Mouse (Mus musculus) MEL (cell line): ENCODE data around the gene Mob3a. TPM values are rescaled to one million over a fixed set of nuclear protein-coding genes. Genes with fewer than 3 reads are reported as not detected.

Source experiments
- DNase-seq: peaks from one replicate; pipeline ENCODE4 v3.0.0; 2011; ENCODE audit warnings: low read depth, low spot score
- H3K27ac ChIP-seq: 2 replicates; pipeline ENCODE4 v1.5.1; 2012; ENCODE audit warnings: low read depth, mild to moderate bottlenecking, control low read depth, low read length, moderate library complexity; ENCODE audit not compliant: control insufficient read depth
- H3K27me3 ChIP-seq, 2 experiments: fragments of 150-350 bp in 1 of 2; sonication (generic) in 1 of 2; 2 replicates each; pipeline ENCODE4 v1.6.1; 2012; ENCODE audit warnings: low read length in 2 of 2, mild to moderate bottlenecking in 2 of 2, improper control_type of control experiment in 1 of 2, moderate library complexity in 1 of 2; ENCODE audit not compliant: insufficient read depth in 2 of 2, control insufficient read depth in 1 of 2
- H3K36me3 ChIP-seq, 2 experiments: 2 replicates each; pipeline ENCODE4 v1.6.1; 2012 to 2014; ENCODE audit warnings: low read length in 2 of 2, improper control_type of control experiment in 1 of 2, inconsistent platforms in 1 of 2, mild to moderate bottlenecking in 1 of 2; ENCODE audit not compliant: insufficient read depth in 2 of 2, control insufficient read depth in 1 of 2
- H3K4me1 ChIP-seq, 2 experiments: fragments of 150-350 bp in 1 of 2; sonication (generic) in 1 of 2; 2 replicates each; pipeline ENCODE4 v1.6.1; 2012; ENCODE audit warnings: low read length in 2 of 2, improper control_type of control experiment in 1 of 2, mild to moderate bottlenecking in 1 of 2; ENCODE audit not compliant: insufficient read depth in 2 of 2, control insufficient read depth in 1 of 2
- H3K4me3 ChIP-seq, 2 experiments: fragments of 150-350 bp in 1 of 2; sonication (generic) in 1 of 2; 2 replicates each; pipeline ENCODE4 v1.5.1; 2012; ENCODE audit warnings: low read depth in 2 of 2, low read length in 2 of 2, mild to moderate bottlenecking in 2 of 2, moderate library complexity in 2 of 2, control low read depth in 1 of 2, improper control_type of control experiment in 1 of 2; ENCODE audit not compliant: control insufficient read depth in 1 of 2, insufficient read depth in 1 of 2
- H3K79me2 ChIP-seq: 2 replicates; pipeline ENCODE4 v1.6.1; 2012; ENCODE audit warnings: mild to moderate bottlenecking, low read length, moderate library complexity; ENCODE audit not compliant: control insufficient read depth, poor library complexity, insufficient read depth
- H3K9ac ChIP-seq: 2 replicates; pipeline ENCODE4 v1.6.1; 2012; ENCODE audit warnings: low read depth, mild to moderate bottlenecking, control low read depth, low read length, moderate library complexity; ENCODE audit not compliant: control insufficient read depth, poor library complexity, severe bottlenecking
- H3K9me3 ChIP-seq: fragments of 150-350 bp; sonication (generic); replicated peaks from 2 replicates; pipeline ENCODE4 v1.6.1; 2012; ENCODE audit warnings: mild to moderate bottlenecking, low read length, improper control_type of control experiment, moderate library complexity; ENCODE audit not compliant: insufficient read depth
- BHLHE40 ChIP-seq: IDR thresholded peaks from 2 replicates; pipeline ENCODE4 v1.6.1; 2012; ENCODE audit warnings: low read depth, mild to moderate bottlenecking, inconsistent platforms, low read length, improper control_type of control experiment, borderline replicate concordance
- CHD1 ChIP-seq: IDR thresholded peaks from 2 replicates; pipeline ENCODE4 v1.6.1; 2012; ENCODE audit warnings: low read depth, mild to moderate bottlenecking, inconsistent platforms, low read length, improper control_type of control experiment
- CHD2 ChIP-seq: IDR thresholded peaks from 2 replicates; pipeline ENCODE4 v1.6.1; 2011; ENCODE audit warnings: low read length, improper control_type of control experiment
- CTCF ChIP-seq, 3 experiments: IDR thresholded peaks in 2 of 3; conservative IDR thresholded peaks in 1 of 3; 2 replicates each; pipeline ENCODE4 v1.5.1; 2011 to 2012; ENCODE audit warnings: low read length in 3 of 3, low read depth in 2 of 3, mild to moderate bottlenecking in 2 of 3, improper control_type of control experiment in 1 of 3, inconsistent platforms in 1 of 3, mixed read lengths in 1 of 3, moderate library complexity in 1 of 3; ENCODE audit not compliant: control insufficient read depth in 1 of 3, insufficient read depth in 1 of 3, poor library complexity in 1 of 3, severe bottlenecking in 1 of 3
- EP300 ChIP-seq, 2 experiments: IDR thresholded peaks; 2 replicates each; pipeline ENCODE4 v1.6.1; 2011; ENCODE audit warnings: improper control_type of control experiment in 2 of 2, low read length in 2 of 2, low read depth in 1 of 2, mild to moderate bottlenecking in 1 of 2
- ETS1 ChIP-seq: IDR thresholded peaks from 2 replicates; pipeline ENCODE4 v1.6.1; 2012; ENCODE audit warnings: low read depth, mild to moderate bottlenecking, inconsistent platforms, low read length, improper control_type of control experiment, moderate library complexity
- GATA1 ChIP-seq: IDR thresholded peaks from 2 replicates; pipeline ENCODE4 v1.6.1; 2011; ENCODE audit warnings: low read depth, low read length, improper control_type of control experiment
- HCFC1 ChIP-seq: IDR thresholded peaks from 2 replicates; pipeline ENCODE4 v1.6.1; 2012; ENCODE audit warnings: low read depth, mild to moderate bottlenecking, inconsistent platforms, low read length, improper control_type of control experiment, moderate library complexity
- MAX ChIP-seq: IDR thresholded peaks from 2 replicates; pipeline ENCODE4 v1.6.1; 2011; ENCODE audit warnings: low read length, improper control_type of control experiment
- MXI1 ChIP-seq: IDR thresholded peaks from 2 replicates; pipeline ENCODE4 v1.6.1; 2011; ENCODE audit warnings: mild to moderate bottlenecking, low read depth, low read length, improper control_type of control experiment
- MYC ChIP-seq: IDR thresholded peaks from 2 replicates; pipeline ENCODE4 v1.6.1; 2011; ENCODE audit warnings: low read depth, mild to moderate bottlenecking, low read length, improper control_type of control experiment, moderate library complexity
- POLR2A ChIP-seq, 2 experiments: IDR thresholded peaks; 2 replicates each; pipeline ENCODE4 v1.6.1; 2011 to 2012; ENCODE audit warnings: low read length in 2 of 2, mild to moderate bottlenecking in 2 of 2, control low read depth in 1 of 2, improper control_type of control experiment in 1 of 2, low read depth in 1 of 2, moderate library complexity in 1 of 2; ENCODE audit not compliant: control insufficient read depth in 1 of 2, insufficient read depth in 1 of 2, poor library complexity in 1 of 2
- RAD21 ChIP-seq: IDR thresholded peaks from 2 replicates; pipeline ENCODE4 v1.6.1; 2011; ENCODE audit warnings: mild to moderate bottlenecking, low read depth, low read length, improper control_type of control experiment
- SIN3A ChIP-seq: IDR thresholded peaks from 2 replicates; pipeline ENCODE4 v1.6.1; 2012; ENCODE audit warnings: low read length, improper control_type of control experiment, inconsistent platforms
- SMC3 ChIP-seq: IDR thresholded peaks from 2 replicates; pipeline ENCODE4 v1.6.1; 2011; ENCODE audit warnings: low read depth, low read length, improper control_type of control experiment
- TAL1 ChIP-seq: IDR thresholded peaks from 2 replicates; pipeline ENCODE4 v1.6.1; 2012; ENCODE audit warnings: mild to moderate bottlenecking, inconsistent platforms, low read length, moderate library complexity, mixed read lengths
- TCF12 ChIP-seq: IDR thresholded peaks from 2 replicates; pipeline ENCODE4 v1.6.1; 2014; ENCODE audit warnings: low read depth, mild to moderate bottlenecking, inconsistent platforms, low read length, improper control_type of control experiment, moderate library complexity
- UBTF ChIP-seq: IDR thresholded peaks from 2 replicates; pipeline ENCODE4 v1.6.1; 2012; ENCODE audit warnings: low read depth, mild to moderate bottlenecking, inconsistent platforms, low read length, improper control_type of control experiment, moderate library complexity, borderline replicate concordance; ENCODE audit not compliant: insufficient read depth
- USF1 ChIP-seq: IDR thresholded peaks from 2 replicates; pipeline ENCODE4 v1.6.1; 2014; ENCODE audit warnings: low read depth, mild to moderate bottlenecking, inconsistent platforms, low read length, improper control_type of control experiment, moderate library complexity
- ZKSCAN1 ChIP-seq: IDR thresholded peaks from 2 replicates; pipeline ENCODE4 v1.6.1; 2012; ENCODE audit warnings: low read depth, mild to moderate bottlenecking, inconsistent platforms, low read length, improper control_type of control experiment, moderate library complexity
- ZNF384 ChIP-seq: IDR thresholded peaks from 2 replicates; pipeline ENCODE4 v1.6.1; 2012; ENCODE audit warnings: low read depth, mild to moderate bottlenecking, inconsistent platforms, low read length, improper control_type of control experiment
- polyA plus RNA-seq, 2 experiments: library from polyadenylated mRNA; stranded (reverse) in 1 of 2; unstranded in 1 of 2; fragments of >175 nt in 1 of 2; fragments of >200 nt in 1 of 2; gene quantifications; 2 replicates each; pipeline versions ENCODE4 v1.2.1 to v1.2.4; 2012; ENCODE audit warnings: low replicate concordance in 2 of 2, low read depth in 1 of 2; ENCODE audit not compliant: insufficient read length in 2 of 2, insufficient read depth in 1 of 2, missing spikeins in 1 of 2
- total RNA-seq: library from RNA; depleted of rRNA; stranded (reverse); fragments of 300-350 nt; gene quantifications from 2 replicates; pipeline ENCODE4 v1.2.3, GENCODE M21; 2012

Gene Mob3a
- total and polyA plus RNA-seq, 3 experiments, result 38.3 to 63.4 TPM; not detected in 1

- TF ChIP-seq CHD1 (no peak), USF1 (peak; percentile 54; the same call in 1 of the 2 replicates), MAX (no peak)
- TF ChIP-seq, all 39 proteins: peak for 5
Measured at GRCm38 (mm10) chr10:80663485-80664196, 38.1 kb downstream of the Mob3a start (continued).

DNA sequence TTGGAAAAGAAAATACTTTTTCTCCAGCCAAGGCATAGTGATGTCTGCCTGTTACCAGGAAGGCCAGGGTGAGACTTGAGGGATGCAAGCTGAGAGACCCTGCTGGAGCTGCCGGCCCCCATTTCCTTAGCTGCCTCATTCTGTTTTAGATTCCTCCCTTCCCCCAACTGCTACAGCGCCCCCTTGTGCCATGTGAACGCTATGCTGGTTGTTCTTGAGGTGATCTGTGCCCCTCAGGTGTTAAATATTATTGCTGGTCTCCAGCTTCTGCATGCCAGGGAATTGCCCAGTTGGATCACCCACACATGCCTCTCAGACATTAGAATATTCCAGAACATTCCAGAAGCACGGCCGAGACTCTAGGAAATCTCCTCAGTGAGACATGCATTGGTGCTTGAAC lies 40.6 kb downstream of the Mob3a start:
- H3K27ac ChIP-seq, result no peak overlapping the region
- H3K4me3 ChIP-seq, result no peak overlapping the region
- H3K9me3 ChIP-seq, result no peaks in the 10 kb centered on the region
- TF ChIP-seq POLR2A (IDR thresholded peaks at IDR 0.05; ENCODE audit: control insufficient read depth in 1 of 2, insufficient read depth in 1 of 2, low read depth in 1 of 2, low read length in 2 of 2, poor library complexity in 1 of 2) (no peak), SIN3A (peak; percentile 19; the same call in 1 of the 2 replicates), SMC3 (peak; percentile 63), ETS1 (0 out of 2 replicates have a peak, but pooled peaks have one; percentile 35), CHD2 (peak; percentile 73; the same call in 1 of the 2 replicates), ZNF384 (0 out of 2 replicates have a peak, but pooled peaks have one; percentile 31), GATA1 (no peak), ZKSCAN1 (no peak), UBTF (no peak), RAD21 (no peak; the same call in 1 of the 2 replicates), MYC (peak; percentile 37; the same call in 1 of the 2 replicates), BHLHE40 (peak; percentile 53; the same call in 1 of the 2 replicates), EP300 (IDR thresholded peaks at IDR 0.05; ENCODE audit: low read depth in 1 of 2, low read length in 2 of 2) (no peak), CTCF (IDR thresholded peaks at IDR 0.05 in 2 of 3, conservative IDR thresholded peaks at IDR 0.05 in 1 of 3; ENCODE audit: control insufficient read depth in 1 of 3, insufficient read depth in 1 of 3, low read depth in 2 of 3, low read length in 3 of 3, poor library complexity in 1 of 3, severe bottlenecking in 1 of 3) (peak; percentile 88 to 90 (median 88)), MXI1 (0 out of 2 replicates have a peak, but pooled peaks have one; percentile 16), CHD1 (no peak), TAL1 (no peak), TCF12 (no peak), HCFC1 (0 out of 2 replicates have a peak, but pooled peaks have one; percentile 11)
- no peaks in the 10 kb centered on the region for H3K27me3 ChIP-seq
- H3K79me2 ChIP-seq, result peaks cover under 1% of the 10 kb centered on the region; the same call in 1 of the 2 replicates
- H3K4me1 ChIP-seq, result peaks cover 8 to 40% of the 10 kb centered on the region in 2 experiments
- peaks cover 0 to 20% of the 10 kb centered on the region in 2 experiments; a peak in 2 of 4 replicates for H3K36me3 ChIP-seq
- DNase-seq, result peak; percentile 84
- H3K9ac ChIP-seq, result 0 out of 2 replicates have a peak overlapping the region, but pooled peaks have one; percentile 26
